Mouse (Mus musculus) frontal cortex, postnatal 36 days (tissue): ENCODE results near the gene Gm20388.

ENCODE experiments used
- DNase-seq, 2 experiments: peaks; one replicate each; pipeline ENCODE4 v3.0.0; 2022; ENCODE audit warnings: low spot score in 2 of 2

Gm20388 gene

DNA sequence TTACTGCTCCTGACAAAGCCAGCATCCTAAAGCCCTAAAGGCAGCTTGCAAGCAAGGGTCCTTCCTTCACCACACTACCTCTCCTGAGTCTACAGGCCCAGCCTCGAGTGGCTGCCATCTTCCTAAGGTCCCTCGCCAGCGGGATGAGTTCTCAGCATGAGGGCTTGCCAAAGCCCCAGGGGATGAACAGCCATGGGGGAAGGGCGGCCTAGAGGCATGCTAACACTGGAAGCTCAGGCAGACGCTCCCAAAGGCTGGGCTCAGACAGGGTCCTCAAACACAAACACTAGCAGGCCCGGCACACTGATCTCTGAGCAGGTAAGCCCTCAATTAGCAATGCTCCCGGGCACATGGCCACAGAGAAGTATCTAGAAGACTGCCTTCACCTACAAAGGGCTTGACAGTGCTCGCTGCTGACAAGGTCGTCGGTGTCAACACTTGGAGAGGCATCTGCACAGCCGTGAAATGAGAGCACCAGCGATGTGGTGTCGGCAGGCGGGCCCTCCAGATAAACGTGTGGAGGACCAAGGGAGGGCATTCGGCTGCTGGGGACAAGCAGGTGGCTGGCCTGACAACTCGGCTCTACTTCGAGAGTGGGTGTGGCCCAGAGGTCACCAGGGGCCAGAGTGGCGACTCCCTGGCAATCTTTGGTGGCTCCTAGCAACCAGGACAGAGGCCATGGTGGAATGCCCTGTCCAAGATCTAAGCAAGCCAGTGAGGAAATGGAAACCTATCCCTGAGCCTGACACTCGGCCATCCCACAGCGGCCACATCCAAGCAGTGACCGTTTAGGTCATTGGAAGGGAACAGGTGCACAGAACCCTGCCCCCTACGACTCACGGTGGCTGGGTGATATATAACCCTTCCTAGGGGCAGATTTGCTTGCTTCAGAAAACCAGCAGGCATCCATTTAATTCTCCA, 1640.7 kb downstream of the Gm20388 start:
- DNase-seq, result no peak

DNA sequence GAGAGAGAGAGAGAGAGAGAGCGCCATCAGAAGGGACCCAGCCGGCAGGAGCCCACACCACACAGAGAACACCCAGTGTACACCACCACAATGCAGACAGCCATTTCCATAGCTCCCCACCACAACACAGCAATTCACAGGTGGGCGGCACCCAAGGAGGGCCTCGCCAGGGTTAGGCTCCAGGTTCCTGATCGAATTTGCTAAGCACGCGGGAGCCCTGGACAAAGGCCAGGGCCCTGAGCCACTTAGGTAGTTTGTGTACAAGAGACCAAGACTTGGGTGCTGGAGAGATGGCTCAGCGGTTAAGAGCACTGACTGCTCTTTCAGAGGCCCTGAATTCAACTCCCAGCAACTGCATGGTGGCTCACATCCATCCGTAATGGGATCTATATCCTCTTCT, 1641.9 kb downstream of the Gm20388 start:
- no peak for DNase-seq

DNA sequence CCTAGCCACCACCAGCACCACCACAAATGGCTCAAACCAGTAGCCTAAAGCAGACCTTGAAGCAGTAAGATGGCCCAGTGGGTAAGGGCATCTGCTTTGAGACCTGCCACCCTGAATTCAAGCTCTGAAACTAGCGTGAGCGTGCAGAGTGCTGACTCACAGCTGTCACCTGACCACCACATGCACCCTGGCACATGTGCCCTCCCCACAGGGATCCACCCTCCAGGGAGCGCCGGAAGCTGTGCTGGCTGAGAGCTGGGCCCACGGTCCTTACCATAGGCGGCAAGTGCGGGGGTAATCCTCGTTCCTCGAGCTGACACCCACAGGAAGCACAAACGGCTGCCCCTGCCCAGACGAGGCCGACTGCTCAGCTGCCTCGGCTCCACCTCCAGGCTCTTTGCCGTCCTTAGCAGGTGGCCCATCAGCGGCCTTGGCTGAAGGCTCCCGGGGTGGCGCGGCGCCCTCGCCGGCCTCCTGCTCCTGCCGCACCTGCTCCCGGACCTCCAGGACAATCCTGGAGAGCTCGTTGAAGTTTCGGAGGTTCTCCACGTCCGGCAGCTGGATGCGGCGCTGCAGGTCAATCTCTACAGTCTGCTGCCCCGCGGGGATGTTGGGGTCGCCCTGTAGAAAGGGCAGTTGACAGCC, 1643.3 kb downstream of the Gm20388 start:
- DNase-seq, result no peak

DNA sequence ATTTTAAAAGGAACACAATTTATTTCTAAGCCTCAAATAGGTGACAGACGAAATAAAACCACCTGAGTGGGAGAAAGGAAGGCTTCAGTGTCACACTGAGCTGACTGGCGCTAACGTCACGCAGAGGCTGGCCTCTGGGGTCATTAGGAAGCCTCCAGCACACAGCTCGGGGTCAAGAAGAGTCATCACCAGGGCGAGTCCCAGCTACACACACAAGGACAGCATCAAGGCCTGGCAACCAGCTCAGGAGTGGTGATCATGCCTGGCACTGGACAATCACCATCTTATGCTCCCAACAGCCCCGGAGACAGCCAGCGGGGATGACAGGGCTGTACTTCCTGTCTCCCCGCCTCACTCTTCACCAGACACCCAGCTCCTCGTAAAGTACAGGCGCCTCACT, 1647.1 kb downstream of the Gm20388 start:
- DNase-seq, result no peak

DNA sequence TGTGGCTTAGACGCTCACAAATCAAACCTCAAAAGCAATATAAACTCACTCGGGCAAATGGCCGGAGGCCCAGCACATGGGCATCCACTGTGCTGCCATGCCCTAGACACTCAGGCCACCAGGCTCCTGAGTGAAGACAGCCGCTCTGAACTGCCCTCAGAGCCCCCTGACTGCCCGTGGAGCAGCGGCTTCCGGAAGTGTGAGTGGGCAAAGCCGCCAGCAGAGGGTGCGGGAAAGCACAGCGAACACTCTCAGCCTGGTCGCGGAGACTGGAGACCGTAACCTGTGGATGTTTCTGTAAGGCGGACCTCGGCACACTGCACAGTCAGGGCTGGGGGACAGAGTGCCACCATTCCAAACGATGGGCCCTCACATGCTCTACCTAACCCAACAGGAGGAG, 1647.9 kb downstream of the Gm20388 start:
- DNase-seq, result no peak

DNA sequence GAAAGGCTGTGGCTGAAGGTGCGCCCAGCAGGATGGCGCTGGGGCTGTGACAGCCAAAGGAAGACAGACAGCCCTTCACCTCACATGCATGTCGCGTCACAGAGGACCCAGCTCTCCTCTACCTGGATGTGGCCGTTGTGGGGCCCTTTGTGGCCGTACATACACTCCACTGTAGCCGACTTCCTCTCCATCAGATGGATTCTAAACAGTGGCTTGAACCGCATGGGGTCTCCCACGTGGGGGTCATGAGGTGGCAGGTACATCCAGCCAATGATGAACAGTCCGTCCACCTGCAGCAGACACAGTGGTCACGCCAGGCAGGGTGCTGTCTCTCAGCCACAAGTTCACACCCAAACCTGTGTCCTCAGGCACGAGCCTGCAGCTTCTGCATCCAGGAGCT, 1649.2 kb downstream of the Gm20388 start:
- no peak for DNase-seq

DNA sequence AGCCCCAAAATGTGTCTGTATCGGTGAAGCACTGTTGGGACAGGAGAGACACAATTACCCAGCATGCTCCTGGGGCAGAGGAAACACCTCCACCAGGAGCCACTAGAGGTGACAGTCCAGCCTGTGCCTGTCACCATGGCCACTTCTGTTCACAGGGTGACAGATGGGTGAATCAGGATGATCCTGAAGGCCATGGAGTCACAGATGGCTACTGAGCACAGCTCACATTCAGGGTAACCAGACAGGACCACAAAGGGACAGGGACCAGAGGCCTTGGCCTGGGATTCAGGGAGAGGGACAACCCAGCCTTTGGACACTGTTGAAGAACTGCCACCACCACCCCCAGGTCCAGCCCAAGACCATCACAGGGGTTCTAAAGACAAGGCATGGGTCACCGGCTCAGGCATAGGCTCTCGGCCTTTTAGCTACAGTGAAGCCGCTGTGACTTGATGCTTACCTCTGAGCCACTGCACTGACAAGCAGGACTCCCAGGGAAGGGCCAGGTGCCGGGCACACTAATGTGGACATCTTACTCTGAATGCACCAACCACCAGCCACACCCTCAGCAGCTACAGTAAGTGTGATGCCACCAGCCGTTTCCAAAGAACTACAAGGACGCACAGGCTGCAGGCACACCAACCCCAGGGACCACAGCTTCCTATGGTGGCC, 1649.9 kb downstream of the Gm20388 start:
- no peak for DNase-seq

DNA sequence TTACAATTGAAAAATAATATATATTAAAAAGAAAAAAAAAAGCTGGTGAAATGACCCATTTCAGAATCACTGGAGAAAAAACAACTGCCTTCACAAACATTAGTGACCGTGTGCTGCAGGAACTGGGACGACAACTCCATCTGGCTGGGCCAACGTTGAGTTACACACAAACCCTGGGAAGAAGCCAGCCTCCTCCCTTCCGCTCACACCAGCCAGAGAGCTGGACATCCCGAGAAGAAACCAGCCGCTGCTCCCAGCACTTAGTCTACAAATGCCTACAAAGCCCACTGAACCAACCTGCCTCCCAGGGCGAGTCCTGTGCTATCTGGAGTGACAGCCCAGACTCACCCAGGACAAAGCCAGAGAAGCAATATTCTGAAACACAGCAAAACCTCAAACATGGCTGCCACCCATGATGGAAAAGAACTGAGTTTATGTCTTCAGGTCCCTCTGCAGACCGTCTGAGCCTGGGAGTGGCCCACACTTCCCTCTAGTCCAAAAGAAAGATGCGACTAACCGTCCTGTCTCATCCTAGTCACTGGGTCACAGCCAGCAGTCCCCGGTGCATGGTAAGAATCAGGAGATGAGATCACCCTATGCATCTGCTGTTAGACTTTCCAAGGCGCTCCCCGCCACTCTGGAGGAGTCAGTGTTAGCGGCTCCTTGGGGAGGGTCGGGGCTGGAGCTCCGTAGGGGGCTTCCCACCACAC, 1651.2 kb downstream of the Gm20388 start:
- no peak for DNase-seq

DNA sequence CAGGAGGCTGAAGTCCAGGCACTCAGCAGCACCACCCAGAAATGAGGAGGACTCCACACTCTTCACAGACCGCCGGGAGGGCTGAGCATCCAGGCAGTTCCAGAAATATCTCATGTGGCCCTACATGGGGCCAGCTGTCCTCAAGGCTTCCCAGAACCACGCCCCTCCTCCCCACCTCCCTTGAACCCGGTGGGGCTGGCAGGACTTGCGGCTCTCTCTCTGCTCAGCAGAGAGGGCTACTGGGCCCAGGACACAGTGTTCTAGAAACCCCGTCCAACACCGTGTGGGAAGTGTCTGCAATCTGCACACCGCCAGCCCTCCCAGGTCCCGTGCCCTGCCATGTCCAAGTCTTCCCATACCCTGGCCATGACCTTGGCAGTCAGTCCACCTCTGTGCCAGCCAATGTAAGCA, 1652.3 kb downstream of the Gm20388 start:
- no peak for DNase-seq

DNA sequence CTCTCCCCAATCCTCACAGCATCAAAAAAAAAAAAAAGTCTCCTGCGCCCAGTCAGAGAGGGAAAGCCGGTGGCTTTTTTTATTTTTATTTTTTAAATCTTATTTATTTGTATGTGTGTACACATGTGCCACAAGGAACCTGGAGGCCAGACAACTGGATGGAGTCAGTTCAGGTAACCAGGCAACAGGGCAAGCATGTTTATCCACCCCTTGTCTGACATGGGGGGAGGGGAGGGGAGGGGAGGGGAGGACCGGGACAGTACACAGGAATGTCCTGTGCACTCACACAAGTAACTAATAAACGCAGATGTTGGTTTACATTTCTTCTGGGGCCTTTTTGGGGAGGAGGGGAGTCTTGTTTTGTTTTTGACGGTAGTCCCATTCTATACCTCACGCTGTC, 1653.1 kb downstream of the Gm20388 start:
- no peak for DNase-seq

DNA sequence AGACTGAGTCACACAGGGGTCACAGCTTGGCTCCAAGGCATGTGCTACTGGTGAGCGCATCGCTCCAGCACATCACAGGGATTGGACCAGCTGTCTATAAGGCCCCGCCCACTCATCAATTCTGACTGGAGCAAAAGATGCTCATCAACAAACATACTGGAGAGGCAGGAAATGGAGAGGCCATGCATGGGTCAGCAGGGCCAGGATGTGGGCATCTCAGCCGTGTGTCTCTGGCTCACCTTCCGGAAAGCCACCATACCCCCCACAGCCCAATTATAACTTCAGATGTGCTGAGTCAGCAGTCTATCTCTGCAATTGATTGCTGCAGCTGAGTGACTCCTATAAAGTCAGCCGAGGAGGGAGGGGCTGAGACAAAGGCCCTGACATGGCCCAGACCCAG, 1657.7 kb downstream of the Gm20388 start:
- no peak for DNase-seq

DNA sequence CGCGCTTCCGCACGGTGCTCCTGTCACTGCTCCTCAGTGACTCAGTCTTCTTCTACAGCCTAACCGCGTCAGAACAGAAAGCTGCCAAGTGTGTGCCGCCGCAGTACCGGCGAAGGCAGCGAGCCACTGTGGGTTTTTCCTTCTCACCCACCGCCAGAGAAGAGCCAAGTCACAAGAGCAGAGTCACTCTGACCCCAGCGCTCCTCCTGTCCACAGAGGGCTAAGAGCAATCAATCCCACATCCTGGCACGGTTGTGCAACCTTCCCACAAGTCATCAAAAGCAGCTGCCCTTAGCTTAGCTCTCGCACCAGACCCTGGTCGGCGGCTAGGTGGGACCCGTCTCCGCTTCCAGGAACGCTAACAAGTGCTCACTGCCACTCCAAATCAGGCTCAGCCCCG, 1659.7 kb downstream of the Gm20388 start:
- DNase-seq, result no peak

DNA sequence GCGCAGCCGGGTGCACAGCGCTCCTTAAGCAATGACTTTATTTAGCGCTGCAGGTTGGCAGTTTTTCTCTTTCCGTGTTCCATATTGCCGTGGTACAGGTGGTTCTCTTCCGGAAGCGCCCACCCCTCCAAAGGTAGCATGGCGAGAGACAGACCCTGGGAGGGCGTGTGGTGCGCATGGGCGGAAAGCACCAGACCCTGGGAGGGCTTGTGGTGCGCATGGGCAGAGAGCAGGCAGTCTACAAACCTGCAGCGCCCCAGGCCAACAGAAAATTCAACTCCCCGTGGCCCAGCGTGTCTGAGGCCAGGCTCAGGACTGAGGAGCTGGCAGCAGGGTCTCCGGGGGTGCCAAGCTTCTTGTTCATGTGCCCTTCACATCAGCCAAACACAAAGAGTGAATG, 1660.2 kb downstream of the Gm20388 start:
- no peak for DNase-seq

DNA sequence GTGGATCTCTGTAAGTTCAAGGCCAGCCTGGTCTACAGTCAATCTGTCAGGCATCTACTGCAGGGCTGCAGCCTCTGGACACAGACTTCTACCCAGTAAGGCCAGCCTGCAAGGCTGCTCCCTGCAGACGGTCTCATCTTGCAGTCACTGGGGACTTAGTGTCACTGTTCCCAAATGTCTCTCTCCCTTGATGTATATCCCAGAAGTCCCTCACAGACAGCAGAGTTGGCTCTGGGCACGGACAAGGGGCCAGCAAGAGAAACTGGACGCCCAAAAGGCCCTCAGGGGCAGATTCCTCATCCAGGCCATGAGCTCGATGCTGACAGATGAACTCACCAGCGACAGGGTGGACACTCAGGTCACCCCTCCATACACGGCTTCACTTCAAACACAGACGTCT, 1661.5 kb downstream of the Gm20388 start:
- no peak for DNase-seq

DNA sequence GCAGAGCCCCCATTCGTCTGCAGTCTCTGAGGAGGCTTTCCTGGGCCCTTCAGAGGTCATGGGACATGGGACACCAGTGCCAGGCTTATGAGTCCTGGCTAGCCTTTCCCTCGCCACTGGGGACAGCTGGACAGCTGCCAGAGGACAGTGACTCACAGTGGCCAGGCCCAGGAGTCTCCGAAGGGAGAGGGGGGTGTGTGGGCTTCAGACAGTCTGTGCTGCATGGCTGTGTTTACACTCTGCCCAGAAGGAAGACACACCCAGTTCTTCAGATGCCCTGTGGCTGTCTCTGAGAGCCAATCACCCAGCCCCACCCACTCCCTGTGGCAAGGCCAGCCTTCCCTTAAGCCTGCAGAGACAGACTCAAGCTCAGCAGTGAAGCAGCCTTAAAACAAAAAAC, 1662.6 kb downstream of the Gm20388 start:
- no peak for DNase-seq

DNA sequence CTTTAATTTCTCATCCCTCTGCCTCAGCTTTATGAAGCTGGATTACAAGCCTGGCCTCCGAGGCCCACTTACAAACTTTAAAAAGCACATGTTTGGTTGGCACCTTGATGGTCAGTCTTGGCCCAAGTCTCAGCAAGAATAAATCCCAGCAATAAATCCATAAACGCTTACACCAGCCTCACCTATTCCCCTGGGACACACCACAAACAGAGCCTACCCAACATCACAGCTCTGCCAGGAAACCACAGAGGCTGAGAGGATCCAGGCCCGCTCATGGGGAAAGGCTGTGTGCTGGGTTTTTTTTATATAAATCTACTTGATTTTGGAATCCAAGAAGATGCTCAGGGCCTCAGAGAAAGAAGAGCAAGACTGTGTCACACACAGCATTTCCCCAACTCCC, 1665.0 kb downstream of the Gm20388 start:
- no peak for DNase-seq

DNA sequence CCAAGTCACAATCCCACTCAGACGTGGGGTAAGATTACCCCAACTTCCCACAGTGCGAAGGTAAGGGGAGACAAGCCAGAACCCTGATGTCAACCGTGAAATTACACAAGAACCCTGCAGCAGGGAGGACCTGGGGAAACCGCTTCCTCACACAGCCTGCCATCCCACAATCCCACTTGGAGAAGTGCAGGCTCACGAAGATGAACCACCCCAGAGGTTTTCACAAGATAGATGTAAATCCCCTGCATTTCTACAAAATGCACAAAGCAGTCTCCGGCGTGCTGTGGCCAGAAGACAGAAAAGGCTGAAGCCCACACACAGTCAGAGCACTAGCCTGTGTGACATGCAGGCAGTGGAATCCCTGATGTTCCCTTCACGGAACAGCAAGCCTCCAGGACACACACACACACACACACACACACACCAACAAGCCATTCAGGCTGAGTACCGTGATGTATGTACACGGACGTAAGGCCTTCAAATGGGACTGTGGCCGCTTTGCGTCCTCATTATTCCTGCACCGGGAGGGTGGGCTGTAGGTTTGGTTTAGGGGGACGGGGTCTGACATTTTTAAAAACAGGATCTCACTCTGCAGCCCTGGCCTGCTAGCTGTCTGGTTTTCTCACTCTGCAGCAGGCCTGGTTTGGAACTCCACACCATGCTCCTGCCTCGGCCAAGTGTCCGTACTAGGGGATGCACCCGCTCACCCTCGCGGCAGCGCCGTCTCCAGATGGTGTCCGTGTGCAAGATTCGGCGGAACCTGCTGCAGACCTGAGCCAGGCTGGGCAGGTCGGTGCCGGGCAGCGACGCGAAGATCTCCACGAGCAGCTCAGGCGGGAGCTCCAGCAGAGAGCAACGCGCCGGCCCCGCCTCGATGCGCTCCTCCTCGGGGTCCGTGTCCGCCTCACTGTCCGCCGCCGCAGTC, 1667.4 kb downstream of the Gm20388 start:
- DNase-seq, result no peak

DNA sequence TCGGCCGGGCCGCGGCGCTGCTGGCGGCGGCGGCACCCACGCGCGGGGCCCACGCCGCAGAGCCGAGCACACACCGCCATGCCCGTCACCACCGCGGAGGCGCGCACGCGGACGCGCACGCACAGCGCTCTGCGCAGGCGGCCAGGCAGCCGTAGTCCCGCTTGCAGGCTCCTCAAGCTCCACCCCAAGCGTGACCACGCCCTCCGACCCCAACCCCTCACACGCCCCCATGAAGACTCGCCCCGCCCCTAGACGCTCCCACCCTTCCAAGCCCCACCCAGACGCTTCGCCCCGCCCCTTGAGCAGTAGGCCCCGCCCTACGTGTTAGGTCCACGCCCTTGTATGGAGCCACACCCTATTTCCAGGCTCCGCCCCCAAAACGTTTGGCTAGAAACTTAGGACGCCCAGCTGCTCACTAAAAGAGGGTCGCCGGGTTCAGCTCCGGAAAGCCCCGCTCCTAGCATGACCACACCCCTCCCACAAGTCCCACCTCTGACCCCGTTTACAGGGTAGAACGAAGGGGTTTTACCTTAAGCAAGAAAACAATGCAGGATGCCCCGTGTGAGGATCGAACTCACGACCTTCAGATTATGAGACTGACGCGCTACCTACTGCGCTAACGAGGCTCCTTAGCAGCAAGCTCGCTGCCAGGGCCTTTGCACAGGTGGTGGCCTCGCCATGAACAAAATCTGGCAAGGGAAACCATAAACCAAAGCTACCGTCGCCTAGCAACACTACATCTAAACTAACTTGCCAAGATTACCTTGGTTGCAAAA, 1668.2 kb downstream of the Gm20388 start, which contains the start of gene Fbxo31:
Gene Fbxo31, minus strand, starts transcription at position 131 of the 776 bp plus-strand sequence.
- peak; percentile 95 to 97 for DNase-seq

DNA sequence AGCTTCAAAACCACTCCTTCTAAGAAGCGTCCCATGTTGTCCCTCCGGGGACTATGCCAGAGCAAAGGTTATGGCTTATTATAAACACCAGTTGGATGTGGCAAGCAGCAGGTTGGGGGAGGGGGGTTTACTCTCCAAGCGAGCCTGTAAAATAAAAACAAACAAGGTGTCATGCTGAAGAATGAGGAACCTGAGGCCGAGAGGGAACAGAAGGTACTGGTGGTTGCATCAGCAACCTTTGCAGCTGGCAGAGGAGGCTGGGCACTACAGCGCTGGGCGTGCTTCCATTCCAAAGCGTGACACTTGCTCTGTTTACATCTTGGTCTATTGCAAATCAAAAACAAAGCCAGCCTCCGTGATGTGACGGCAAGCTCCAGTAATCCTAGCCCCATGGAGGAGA, 1669.8 kb downstream of the Gm20388 start:
- DNase-seq, result no peak

DNA sequence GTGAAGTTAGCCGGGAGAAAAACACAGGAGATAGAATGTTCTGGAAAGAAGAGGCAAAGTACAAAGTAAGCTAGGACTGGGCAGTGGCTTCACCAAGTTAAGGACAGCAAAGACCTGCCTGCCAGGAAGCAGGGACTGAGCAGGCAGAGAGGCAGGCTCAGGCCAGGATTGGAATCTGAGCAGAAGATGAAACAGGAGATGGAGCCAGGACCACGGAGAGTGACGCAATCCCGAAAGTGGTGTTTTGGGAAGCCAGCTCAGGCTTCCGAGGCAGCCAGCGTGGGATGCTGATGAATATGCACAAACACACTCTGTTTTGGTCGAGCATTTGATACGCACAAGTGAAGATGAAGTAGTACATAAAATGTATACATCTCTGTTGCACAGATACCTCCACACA, 1673.0 kb downstream of the Gm20388 start:
- no peak for DNase-seq
